Mouse (Mus musculus): ENCODE results near the gene Gpr68. TPM values are rescaled to one million over a fixed set of nuclear protein-coding genes. Genes with fewer than 3 reads are reported as not detected.

The Gpr68 gene
- polyA plus RNA-seq, 1 experiment from 2014 or later = 1.6 TPM

- Histone ChIP-seq H3K36me3 (peaks cover 21% of the 10 kb centered on the region), H3K27ac (no peak overlapping the region), H3K4me3 (replicated peaks) (peak overlapping the region; percentile 50), H3K27me3 (peaks cover 15% of the 10 kb centered on the region), H3K4me1 (replicated peaks) (peaks cover 21% of the 10 kb centered on the region), H3K9me3 (no peaks in the 10 kb centered on the region), H3K4me2 (replicated peaks) (peak overlapping the region; percentile 82), H3K9ac (replicated peaks) (peak overlapping the region; percentile 68)
- peak; percentile 34; the same call in 1 of the 2 replicates for ATAC-seq
- 29% methylated on average over 10 of the region's 10 CpGs for WGBS
Observed at GRCm38 (mm10) chr12:100908298-100909034, 468 bp upstream of the Gpr68 start.

- Histone ChIP-seq H3K4me1 (replicated peaks) (peaks cover 14% of the 10 kb centered on the region), H3K36me3 (0 out of 2 replicates have a peak, but pooled peaks cover 5% of the 10 kb centered on the region), H3K9me3 (no peaks in the 10 kb centered on the region), H3K27ac (no peak overlapping the region), H3K27me3 (peaks cover 15% of the 10 kb centered on the region), H3K4me3 (replicated peaks) (no peak overlapping the region), H3K9ac (replicated peaks) (no peak overlapping the region), H3K4me2 (replicated peaks) (no peak overlapping the region)
- ATAC-seq = no peak
- 85% methylated on average over 5 of the region's 5 CpGs for WGBS
Observed at GRCm38 (mm10) chr12:100906861-100907260, 1.1 kb downstream of the Gpr68 start.

GRCm38 (mm10) chr12:100903761-100904160 is 4.2 kb downstream of the Gpr68 start:
- no peak for ATAC-seq
- Histone ChIP-seq H3K9ac (replicated peaks) (no peak overlapping the region), H3K4me2 (replicated peaks) (no peak overlapping the region), H3K36me3 (no peaks in the 10 kb centered on the region), H3K27ac (no peak overlapping the region), H3K9me3 (no peaks in the 10 kb centered on the region), H3K4me3 (replicated peaks) (no peak overlapping the region), H3K4me1 (replicated peaks) (peaks cover 23% of the 10 kb centered on the region), H3K27me3 (peaks cover 36% of the 10 kb centered on the region)
- 92% methylated on average over 9 of the region's 9 CpGs for WGBS

GRCm38 (mm10) chr12:100901386-100901785 is 6.6 kb downstream of the Gpr68 start:
- no peak overlapping the region for H3K4me3 ChIP-seq (replicated peaks)
- ATAC-seq = no peak
- peaks cover 21% of the 10 kb centered on the region for H3K4me1 ChIP-seq (replicated peaks)
- no peaks in the 10 kb centered on the region for H3K36me3 ChIP-seq
- H3K9ac ChIP-seq (replicated peaks) = no peak overlapping the region
- H3K27me3 ChIP-seq = peaks cover 44% of the 10 kb centered on the region
- no peaks in the 10 kb centered on the region for H3K9me3 ChIP-seq
- WGBS = 76% methylated on average over 6 of the region's 6 CpGs
- no peak overlapping the region for H3K27ac ChIP-seq
- no peak overlapping the region for H3K4me2 ChIP-seq (replicated peaks)

GRCm38 (mm10) chr12:100900901-100901300 is 7.1 kb downstream of the Gpr68 start:
- 78% methylated on average over 6 of the region's 6 CpGs for WGBS
- H3K27me3 ChIP-seq = peaks cover 44% of the 10 kb centered on the region
- no peak overlapping the region for H3K4me2 ChIP-seq (replicated peaks)
- H3K36me3 ChIP-seq = no peaks in the 10 kb centered on the region
- H3K9ac ChIP-seq (replicated peaks) = no peak overlapping the region
- no peak overlapping the region for H3K4me3 ChIP-seq (replicated peaks)
- no peaks in the 10 kb centered on the region for H3K9me3 ChIP-seq
- no peak for ATAC-seq
- H3K27ac ChIP-seq = no peak overlapping the region
- peaks cover 21% of the 10 kb centered on the region for H3K4me1 ChIP-seq (replicated peaks)

GRCm38 (mm10) chr12:100899111-100899640 is 8.8 kb downstream of the Gpr68 start:
- H3K9ac ChIP-seq (replicated peaks) = peak overlapping the region; percentile 65
- ATAC-seq = peak; percentile 57
- under 1% methylated on average over 30 of the region's 30 CpGs for WGBS
- H3K9me3 ChIP-seq = no peaks in the 10 kb centered on the region
- no peaks in the 10 kb centered on the region for H3K36me3 ChIP-seq
- peak overlapping the region; percentile 77 for H3K4me2 ChIP-seq (replicated peaks)
- H3K4me3 ChIP-seq (replicated peaks) = peak overlapping the region; percentile 47
- H3K4me1 ChIP-seq (replicated peaks) = peaks cover 27% of the 10 kb centered on the region
- peaks cover 44% of the 10 kb centered on the region for H3K27me3 ChIP-seq
- no peak overlapping the region for H3K27ac ChIP-seq

GRCm38 (mm10) chr12:100897736-100898650 is 10.0 kb downstream of the Gpr68 start:
- Histone ChIP-seq H3K27ac (no peak overlapping the region), H3K9me3 (no peaks in the 10 kb centered on the region), H3K4me2 (replicated peaks) (peak overlapping the region; percentile 77), H3K27me3 (peaks cover 44% of the 10 kb centered on the region), H3K4me3 (replicated peaks) (peak overlapping the region; percentile 47), H3K36me3 (no peaks in the 10 kb centered on the region), H3K9ac (replicated peaks) (no peak overlapping the region), H3K4me1 (replicated peaks) (peaks cover 27% of the 10 kb centered on the region)
- ATAC-seq = no peak
- WGBS = 15% methylated on average over 12 of the region's 12 CpGs

- ATAC-seq = no peak
Observed at GRCm38 (mm10) chr12:100896661-100897060, 11.3 kb downstream of the Gpr68 start.

GRCm38 (mm10) chr12:100895504-100895903 is 12.5 kb downstream of the Gpr68 start:
- no peaks in the 10 kb centered on the region for H3K36me3 ChIP-seq
- ATAC-seq = peak; percentile 76
- H3K9me3 ChIP-seq = peaks cover 3% of the 10 kb centered on the region; the same call in 1 of the 2 replicates
- H3K4me1 ChIP-seq (replicated peaks) = peaks cover 27% of the 10 kb centered on the region
- 2% methylated on average over 2 of the region's 2 CpGs for WGBS
- no peak overlapping the region for H3K9ac ChIP-seq (replicated peaks)
- H3K27ac ChIP-seq = 0 out of 2 replicates have a peak overlapping the region, but pooled peaks have one; percentile 44
- no peak overlapping the region for H3K4me3 ChIP-seq (replicated peaks)
- peaks cover 40% of the 10 kb centered on the region for H3K27me3 ChIP-seq
- no peak overlapping the region for H3K4me2 ChIP-seq (replicated peaks)

More at GRCm38 (mm10) chr12:100896661-100897060, 11.3 kb downstream of the Gpr68 start:
- Histone ChIP-seq H3K27me3 (peaks cover 44% of the 10 kb centered on the region), H3K9me3 (no peaks in the 10 kb centered on the region), H3K4me1 (replicated peaks) (peaks cover 27% of the 10 kb centered on the region), H3K27ac (no peak overlapping the region), H3K4me2 (replicated peaks) (no peak overlapping the region), H3K4me3 (replicated peaks) (no peak overlapping the region), H3K36me3 (no peaks in the 10 kb centered on the region), H3K9ac (replicated peaks) (no peak overlapping the region)
- WGBS = 62% methylated on average over 3 of the region's 3 CpGs

- no peak overlapping the region for H3K9ac ChIP-seq (replicated peaks)
- peaks cover 3% of the 10 kb centered on the region; the same call in 1 of the 2 replicates for H3K4me1 ChIP-seq (replicated peaks)
- ATAC-seq = no peak
- no peak overlapping the region for H3K4me2 ChIP-seq (replicated peaks)
- H3K9me3 ChIP-seq = peaks cover 6% of the 10 kb centered on the region; the same call in 1 of the 2 replicates
- no peak overlapping the region for H3K4me3 ChIP-seq (replicated peaks)
- WGBS = 85% methylated on average over 3 of the region's 3 CpGs
- no peaks in the 10 kb centered on the region for H3K27me3 ChIP-seq
- H3K27ac ChIP-seq = no peak overlapping the region
- H3K36me3 ChIP-seq = no peaks in the 10 kb centered on the region
Observed at GRCm38 (mm10) chr12:100890548-100890947, 17.4 kb downstream of the Gpr68 start.

- H3K4me2 ChIP-seq (replicated peaks) = no peak overlapping the region; the same call in 1 of the 2 replicates
Observed at GRCm38 (mm10) chr12:100887801-100888258, 20.2 kb downstream of the Gpr68 start.

More at GRCm38 (mm10) chr12:100887801-100888258, 20.2 kb downstream of the Gpr68 start:
- Histone ChIP-seq H3K27me3 (no peaks in the 10 kb centered on the region), H3K4me3 (replicated peaks) (no peak overlapping the region), H3K9ac (replicated peaks) (no peak overlapping the region), H3K36me3 (no peaks in the 10 kb centered on the region), H3K4me1 (replicated peaks) (no peaks in the 10 kb centered on the region), H3K27ac (no peak overlapping the region), H3K9me3 (peaks cover 6% of the 10 kb centered on the region; the same call in 1 of the 2 replicates)
- ATAC-seq = 0 out of 2 replicates have a peak, but pooled peaks have one; percentile 14
- WGBS = 39% methylated on average over 12 of the region's 12 CpGs
